Mouse (Mus musculus) kidney, embryonic 15.5 days (tissue): Measurements from ENCODE around the gene Mllt11. TPM values are rescaled to one million over a fixed set of nuclear protein-coding genes. Genes with fewer than 3 reads are reported as not detected.

Source experiments
- ATAC-seq: fragments of 200-750 bp; cut with Nextera tagmentation; replicated peaks from 2 replicates; pipeline ENCODE4 v1.8.0; 2017; ENCODE audit warnings: moderate TSS enrichment; ENCODE audit not compliant: low FRiP score
- H3K27ac ChIP-seq: fragments of 300-500 bp; sonication (generic); 2 replicates; pipeline ENCODE4 v1.5.1; 2015; ENCODE audit warnings: mild to moderate bottlenecking, inconsistent platforms
- H3K27me3 ChIP-seq: fragments of 300-500 bp; sonication (generic); 2 replicates; pipeline ENCODE4 v1.6.1; 2015; ENCODE audit warnings: inconsistent platforms
- H3K36me3 ChIP-seq: fragments of 300-500 bp; sonication (generic); 2 replicates; pipeline ENCODE4 v1.6.1; 2015; ENCODE audit warnings: inconsistent platforms
- H3K4me1 ChIP-seq: fragments of 300-500 bp; sonication (generic); 2 replicates; pipeline ENCODE4 v1.6.1; 2015; ENCODE audit warnings: inconsistent platforms
- H3K4me2 ChIP-seq: fragments of 300-500 bp; sonication (generic); 2 replicates; pipeline ENCODE4 v1.6.1; 2015; ENCODE audit warnings: moderate library complexity, mild to moderate bottlenecking, inconsistent platforms
- H3K4me3 ChIP-seq: fragments of 300-500 bp; sonication (generic); replicated peaks from 2 replicates; pipeline ENCODE4 v1.5.1; 2015; ENCODE audit warnings: mild to moderate bottlenecking, inconsistent platforms
- H3K9ac ChIP-seq: fragments of 300-500 bp; sonication (generic); 2 replicates; pipeline ENCODE4 v1.6.1; 2015; ENCODE audit warnings: mild to moderate bottlenecking, inconsistent platforms
- H3K9me3 ChIP-seq: fragments of 300-500 bp; sonication (generic); replicated peaks from 2 replicates; pipeline ENCODE4 v1.6.1; 2016; ENCODE audit warnings: inconsistent platforms
- WGBS: fragments of 180-500 bp; shearing (Covaris S2); methylation state at CpG from one replicate; pipeline ENCODE4 v1.1.7; 2015; ENCODE audit warnings: mixed read lengths; 5-methylcytosine and 5-hydroxymethylcytosine counted together
- polyA plus RNA-seq: library from polyadenylated mRNA; unstranded; fragments of >200 nt; fragmentation: Nextera tagmentation; extraction: Ambion mirVana; gene quantifications from 2 replicates; pipeline ENCODE4 v1.2.1, GENCODE M21; 2015

The Mllt11 gene
- polyA plus RNA-seq, 1 experiment from 2014 or later: 16.0 TPM

DNA sequence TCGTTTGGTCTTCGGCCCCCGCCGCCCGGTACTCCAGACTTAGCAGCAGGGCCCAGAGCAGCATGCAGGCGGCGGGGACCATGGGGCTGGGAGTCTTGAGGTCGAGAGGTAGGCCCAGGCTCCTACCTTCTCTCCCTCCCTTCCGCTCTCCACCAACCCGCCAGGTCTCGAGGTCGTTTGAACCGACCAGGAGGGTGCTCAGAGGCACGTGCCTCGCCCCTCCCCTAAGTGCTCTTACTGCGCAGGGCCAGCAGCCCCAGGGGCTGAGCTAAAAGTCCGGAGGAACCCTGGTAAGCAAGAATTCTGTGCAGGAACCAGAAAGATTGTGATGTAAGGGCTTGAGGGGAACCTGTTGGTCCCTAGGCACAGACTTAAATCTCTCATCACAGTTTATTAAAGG is 8.9 kb upstream of the Mllt11 start:
- H3K9ac ChIP-seq: 0 out of 2 replicates have a peak overlapping the region, but pooled peaks have one; percentile 25

DNA sequence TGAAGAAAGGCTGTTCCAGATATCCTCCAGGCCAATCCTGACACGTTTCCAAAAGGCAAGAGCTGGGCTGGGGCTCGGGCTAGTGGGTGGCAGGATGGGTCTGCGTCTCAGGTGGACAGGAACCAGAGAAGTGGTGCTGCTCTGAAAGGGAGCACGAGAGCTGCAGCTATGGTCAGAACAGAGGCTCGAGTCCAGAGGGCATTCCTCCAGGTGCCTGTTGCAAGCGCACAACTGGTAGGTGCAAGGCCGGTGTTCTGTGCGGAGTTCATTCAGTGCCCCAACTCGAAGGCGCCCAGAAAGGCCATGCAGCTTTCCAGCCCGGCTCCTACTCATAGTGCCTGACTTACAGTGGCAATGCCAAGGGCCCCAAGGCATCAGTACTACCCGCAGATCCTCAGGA is 8.0 kb upstream of the Mllt11 start:
- H3K27me3 ChIP-seq: no peaks in the 10 kb centered on the region
- ATAC-seq: no peak
- 84% methylated on average over 12 of the region's 12 CpGs for WGBS
- H3K9ac ChIP-seq: no peak overlapping the region
- H3K27ac ChIP-seq: no peak overlapping the region
- H3K4me1 ChIP-seq: peaks cover 18% of the 10 kb centered on the region
- H3K4me3 ChIP-seq: no peak overlapping the region
- no peaks in the 10 kb centered on the region for H3K9me3 ChIP-seq
- H3K4me2 ChIP-seq: no peak overlapping the region
- peaks cover 36% of the 10 kb centered on the region for H3K36me3 ChIP-seq

More for the DNA sequence above, 8.9 kb upstream of the Mllt11 start:
- Histone ChIP-seq H3K4me3 (0 out of 2 replicates have a peak overlapping the region, but pooled peaks have one; percentile 4), H3K27me3 (no peaks in the 10 kb centered on the region), H3K27ac (no peak overlapping the region), H3K9me3 (no peaks in the 10 kb centered on the region), H3K4me1 (peaks cover 12% of the 10 kb centered on the region; the same call in 1 of the 2 replicates), H3K36me3 (peaks cover 34% of the 10 kb centered on the region), H3K4me2 (peak overlapping the region; percentile 41)
- peak; percentile 59; the same call in 1 of the 2 replicates for ATAC-seq
- WGBS: 29% methylated on average over 15 of the region's 17 CpGs

DNA sequence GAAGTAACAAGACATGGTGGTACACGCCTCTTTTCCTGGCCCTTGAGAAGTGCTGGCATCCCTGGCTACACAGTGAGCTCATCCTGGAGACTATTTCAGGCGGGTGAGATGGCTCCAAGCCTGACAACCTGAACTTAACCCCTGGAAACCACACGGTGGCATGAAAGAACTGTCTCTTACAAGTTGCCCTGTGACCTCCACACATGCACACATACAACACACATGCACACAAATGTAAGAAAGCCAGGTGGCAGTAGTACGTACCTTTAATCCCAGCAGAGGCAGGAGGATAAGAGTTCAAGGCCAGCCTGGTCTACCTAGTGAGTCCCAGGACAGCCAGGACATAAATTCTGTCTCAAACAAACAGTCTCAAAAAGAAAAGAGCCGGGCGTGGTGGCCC is 7.1 kb upstream of the Mllt11 start:
- 87% methylated on average over 6 of the region's 6 CpGs for WGBS
- Histone ChIP-seq H3K9me3 (no peaks in the 10 kb centered on the region), H3K9ac (no peak overlapping the region), H3K4me3 (no peak overlapping the region), H3K27ac (no peak overlapping the region), H3K36me3 (peaks cover 46% of the 10 kb centered on the region), H3K4me2 (no peak overlapping the region), H3K27me3 (no peaks in the 10 kb centered on the region), H3K4me1 (peaks cover 20% of the 10 kb centered on the region)
- no peak for ATAC-seq

DNA sequence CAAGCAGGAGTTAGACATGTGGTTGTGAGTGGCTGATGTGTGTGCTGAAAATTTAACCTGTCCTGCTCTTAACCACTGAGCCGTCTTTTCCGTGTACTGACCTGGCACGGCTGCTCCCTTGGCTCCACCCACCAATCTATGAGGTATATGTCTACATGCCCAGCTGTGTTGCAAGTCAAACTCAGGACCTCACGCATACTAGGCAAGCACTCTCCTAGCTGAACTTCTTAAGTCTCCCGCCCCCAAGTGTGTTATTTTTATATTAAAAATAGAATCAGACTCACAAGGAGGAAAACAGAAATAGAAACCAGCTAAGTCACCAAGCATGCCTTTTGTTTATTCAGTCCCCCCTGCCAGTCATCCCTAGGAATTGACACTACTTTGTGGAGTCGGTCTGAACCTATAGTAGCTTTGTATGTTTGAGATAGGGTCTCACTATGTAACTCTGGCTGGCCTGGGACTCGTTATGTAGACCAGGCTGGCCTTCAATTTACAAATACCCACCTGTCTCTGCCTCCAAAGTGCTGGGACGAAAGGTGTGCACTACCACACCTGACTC is 5.6 kb upstream of the Mllt11 start:
- Histone ChIP-seq H3K4me2 (no peak overlapping the region), H3K9me3 (no peaks in the 10 kb centered on the region), H3K4me1 (peaks cover 28% of the 10 kb centered on the region), H3K27ac (no peak overlapping the region), H3K9ac (no peak overlapping the region), H3K4me3 (no peak overlapping the region), H3K36me3 (peaks cover 60% of the 10 kb centered on the region), H3K27me3 (no peaks in the 10 kb centered on the region)
- ATAC-seq: no peak
- 86% methylated on average over 8 of the region's 8 CpGs for WGBS

DNA sequence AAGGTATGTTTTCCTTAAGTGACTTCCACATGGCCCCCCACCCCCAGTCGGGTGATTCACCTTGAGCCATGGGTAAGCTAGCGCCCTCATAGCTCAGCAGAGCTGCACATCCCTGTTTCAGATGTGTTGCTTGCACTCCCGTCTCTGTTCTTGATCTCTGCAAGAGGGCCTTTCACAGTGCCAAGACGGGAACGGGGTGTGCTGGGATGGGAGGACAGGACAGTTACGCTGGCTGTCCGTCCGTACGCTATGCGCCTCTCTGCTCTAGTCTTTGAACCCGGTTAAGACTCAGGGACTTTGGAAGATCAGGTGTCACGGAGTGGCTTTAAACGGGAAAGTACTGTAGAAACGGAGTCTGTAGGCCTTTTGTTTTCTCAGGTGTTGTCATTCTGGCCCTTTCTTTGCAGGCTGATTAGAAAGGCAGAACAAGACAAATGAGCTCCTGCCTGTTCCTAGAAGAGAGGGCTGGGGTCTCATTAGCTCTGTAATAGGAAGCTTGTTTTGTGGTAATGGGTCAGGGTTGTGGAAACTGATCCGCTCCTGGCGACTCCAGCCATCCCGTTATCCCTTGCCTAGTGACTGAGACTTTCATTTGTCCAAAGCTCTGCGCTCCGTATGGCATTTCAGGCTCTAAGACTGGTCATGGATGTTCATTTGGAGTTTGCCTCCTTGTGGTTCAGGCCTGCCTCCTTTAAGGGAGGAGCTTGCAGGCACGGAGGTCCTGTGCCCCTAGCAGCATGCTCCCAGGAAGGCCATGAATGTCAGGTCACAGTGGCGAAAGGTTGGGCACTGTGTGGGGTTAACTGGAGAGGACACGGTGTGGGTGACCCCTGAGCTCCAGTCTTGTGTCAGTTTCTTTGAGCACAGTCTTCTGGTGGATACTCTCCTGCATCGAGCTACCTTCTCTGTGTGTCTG is 3.7 kb upstream of the Mllt11 start:
- H3K27me3 ChIP-seq: no peaks in the 10 kb centered on the region
- peaks cover 41% of the 10 kb centered on the region for H3K4me1 ChIP-seq
- H3K9me3 ChIP-seq: no peaks in the 10 kb centered on the region
- no peak overlapping the region for H3K4me2 ChIP-seq
- ATAC-seq: peak; percentile 37
- H3K9ac ChIP-seq: no peak overlapping the region
- H3K4me3 ChIP-seq: no peak overlapping the region
- H3K27ac ChIP-seq: peak overlapping the region; percentile 54
- 53% methylated on average over 23 of the region's 23 CpGs for WGBS
- peaks cover 75% of the 10 kb centered on the region for H3K36me3 ChIP-seq

DNA sequence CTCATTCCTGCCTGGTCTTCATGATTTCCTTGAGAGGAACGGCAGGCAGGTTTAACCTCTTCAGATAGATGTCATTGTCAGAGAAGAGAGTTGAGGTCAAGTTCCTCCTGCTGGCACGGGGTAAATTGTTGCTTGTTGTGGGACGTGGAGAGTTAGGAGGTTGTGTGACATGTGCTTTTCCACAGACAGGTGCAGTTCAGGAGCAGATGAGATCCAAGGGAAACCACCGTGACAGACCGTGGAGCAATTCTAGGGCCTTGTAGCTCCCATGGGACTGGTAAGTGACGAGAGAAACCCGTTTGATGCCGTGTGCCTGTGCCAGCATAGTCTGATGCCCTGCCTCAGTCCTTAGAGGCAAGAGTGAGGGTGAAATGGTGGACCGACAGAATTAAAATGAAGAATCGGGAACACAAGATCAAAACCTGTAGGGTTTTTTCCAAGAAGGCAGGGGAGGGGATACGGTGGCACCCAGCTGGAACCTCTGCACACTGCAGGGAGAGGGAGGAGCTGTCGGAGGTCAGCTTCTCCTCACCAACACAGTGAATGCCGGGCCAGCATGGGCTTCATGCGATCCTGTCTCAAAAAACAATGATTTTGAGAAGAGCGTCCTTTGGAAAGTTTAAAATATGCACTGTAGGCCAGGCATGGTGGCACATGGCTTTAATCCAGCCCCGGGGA is 1.5 kb upstream of the Mllt11 start:
- H3K36me3 ChIP-seq: peaks cover 74% of the 10 kb centered on the region
- H3K4me2 ChIP-seq: no peak overlapping the region
- ATAC-seq: no peak
- WGBS: 80% methylated on average over 16 of the region's 16 CpGs
- no peaks in the 10 kb centered on the region for H3K27me3 ChIP-seq
- H3K4me3 ChIP-seq: no peak overlapping the region
- no peaks in the 10 kb centered on the region for H3K9me3 ChIP-seq
- peaks cover 47% of the 10 kb centered on the region for H3K4me1 ChIP-seq
- H3K9ac ChIP-seq: no peak overlapping the region
- H3K27ac ChIP-seq: peak overlapping the region; percentile 94

DNA sequence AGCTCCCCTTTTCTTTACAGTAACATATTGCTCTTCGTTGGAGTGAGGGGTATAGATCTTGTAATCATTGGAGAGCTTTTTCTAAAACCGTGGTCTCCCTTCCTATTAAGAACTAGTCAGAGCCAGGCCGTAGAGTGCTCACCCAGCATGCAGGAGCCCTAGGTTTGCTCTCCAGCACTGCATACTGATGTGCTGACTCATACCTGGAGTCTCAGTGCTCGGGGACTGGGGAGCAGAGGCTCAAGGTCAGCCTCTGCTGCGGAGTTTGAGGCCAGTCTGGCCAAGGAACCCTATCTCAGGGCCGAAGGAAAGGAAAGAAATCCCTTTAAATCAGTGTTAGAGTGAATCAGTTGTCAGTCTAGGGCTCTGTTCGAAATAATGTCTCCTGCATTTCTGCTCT is 800 bp upstream of the Mllt11 start:
- Histone ChIP-seq H3K4me3 (no peak overlapping the region), H3K27ac (peak overlapping the region; percentile 94; the same call in 1 of the 2 replicates), H3K9me3 (no peaks in the 10 kb centered on the region), H3K36me3 (peaks cover 67% of the 10 kb centered on the region), H3K9ac (no peak overlapping the region), H3K4me1 (peaks cover 47% of the 10 kb centered on the region), H3K27me3 (no peaks in the 10 kb centered on the region), H3K4me2 (no peak overlapping the region)
- ATAC-seq: no peak
- 78% methylated on average over 7 of the region's 7 CpGs for WGBS

DNA sequence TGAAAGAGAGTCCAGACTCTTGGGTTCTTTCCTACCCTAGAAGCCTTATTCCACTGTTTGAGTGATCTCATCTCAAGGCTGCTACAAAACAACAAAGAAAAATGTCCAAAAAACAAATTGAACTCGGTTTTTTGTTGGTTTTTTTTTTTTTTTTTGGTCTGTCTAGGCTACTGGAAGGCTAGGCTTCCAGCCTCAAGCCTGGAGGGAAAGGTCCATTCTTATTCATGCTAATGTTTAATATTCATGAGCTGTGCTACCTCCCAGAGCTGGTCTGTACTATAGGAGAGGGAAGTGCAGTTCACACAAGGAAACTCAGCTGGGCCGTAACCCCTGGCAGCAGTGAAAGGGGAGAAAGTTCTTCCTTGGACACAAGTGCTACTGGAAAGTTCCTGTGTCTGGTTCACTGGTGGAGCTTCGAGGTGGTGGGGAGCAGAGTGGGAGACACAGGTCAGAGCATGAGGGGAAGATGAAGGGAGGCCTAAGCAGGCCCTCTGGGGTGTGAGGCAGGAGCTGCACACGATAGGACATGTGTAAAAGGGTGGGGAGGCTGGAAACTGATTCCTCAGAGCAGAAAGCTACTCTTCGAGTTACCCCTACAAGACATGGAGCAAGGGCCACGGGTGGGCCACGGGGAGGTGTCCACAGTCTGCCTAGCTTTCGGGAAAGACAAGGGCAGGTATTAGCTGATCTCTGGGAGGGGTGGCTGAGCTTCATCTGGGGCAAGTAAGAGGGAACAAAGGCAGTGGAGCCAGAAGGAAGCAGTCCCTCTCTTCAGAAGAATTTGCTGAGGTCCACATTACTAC is 1.3 kb downstream of the Mllt11 start:
- H3K4me3 ChIP-seq: peak overlapping the region; percentile 74
- peaks cover 50% of the 10 kb centered on the region for H3K36me3 ChIP-seq
- H3K27ac ChIP-seq: peak overlapping the region; percentile 94
- peak overlapping the region; percentile 90 for H3K9ac ChIP-seq
- 41% methylated on average over 8 of the region's 8 CpGs for WGBS
- peaks cover 63% of the 10 kb centered on the region for H3K4me1 ChIP-seq
- H3K27me3 ChIP-seq: no peaks in the 10 kb centered on the region
- H3K9me3 ChIP-seq: no peaks in the 10 kb centered on the region
- no peak for ATAC-seq
- peak overlapping the region; percentile 64 for H3K4me2 ChIP-seq

DNA sequence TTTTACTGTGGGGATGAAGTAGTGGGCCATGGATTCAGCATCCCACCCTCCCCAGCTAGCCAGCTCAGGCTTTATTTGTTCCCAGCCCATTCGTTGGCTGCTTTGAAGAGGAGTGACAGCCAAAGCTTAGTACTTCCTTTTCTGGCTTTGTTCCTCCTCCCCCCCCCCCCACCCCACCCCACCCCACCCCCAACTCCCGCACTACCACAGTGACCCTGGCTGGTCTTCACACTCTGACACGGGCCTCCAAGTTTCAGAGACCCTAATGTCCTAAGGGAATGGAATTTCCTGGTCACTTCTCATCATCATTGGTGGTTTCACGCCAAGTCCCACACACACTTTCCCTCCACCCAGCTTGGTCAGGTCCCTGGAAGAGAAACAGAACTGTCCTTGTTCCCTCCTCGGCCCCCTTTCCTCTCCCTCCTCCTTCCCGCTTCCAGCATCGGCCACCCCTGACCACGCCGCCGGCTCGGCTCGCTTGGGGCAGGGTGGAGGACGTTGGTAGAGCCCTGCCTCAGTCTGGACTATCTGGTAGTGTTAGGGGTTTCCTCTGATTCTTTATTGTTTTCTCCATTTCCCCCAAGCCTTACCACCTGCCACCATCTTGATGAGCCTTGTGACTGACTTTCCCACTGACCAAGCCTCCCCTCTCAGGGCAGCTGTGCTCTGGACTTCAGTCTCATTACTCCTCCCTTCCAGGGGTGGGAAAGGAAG is 2.0 kb downstream of the Mllt11 start:
- 2% methylated on average over 13 of the region's 13 CpGs for WGBS
- peaks cover 59% of the 10 kb centered on the region for H3K4me1 ChIP-seq
- peak overlapping the region; percentile 90 for H3K9ac ChIP-seq
- peak overlapping the region; percentile 74 for H3K4me3 ChIP-seq
- H3K9me3 ChIP-seq: no peaks in the 10 kb centered on the region
- peak; percentile 12 for ATAC-seq
- peaks cover 50% of the 10 kb centered on the region for H3K36me3 ChIP-seq
- no peaks in the 10 kb centered on the region for H3K27me3 ChIP-seq
- peak overlapping the region; percentile 64 for H3K4me2 ChIP-seq
- H3K27ac ChIP-seq: peak overlapping the region; percentile 94

DNA sequence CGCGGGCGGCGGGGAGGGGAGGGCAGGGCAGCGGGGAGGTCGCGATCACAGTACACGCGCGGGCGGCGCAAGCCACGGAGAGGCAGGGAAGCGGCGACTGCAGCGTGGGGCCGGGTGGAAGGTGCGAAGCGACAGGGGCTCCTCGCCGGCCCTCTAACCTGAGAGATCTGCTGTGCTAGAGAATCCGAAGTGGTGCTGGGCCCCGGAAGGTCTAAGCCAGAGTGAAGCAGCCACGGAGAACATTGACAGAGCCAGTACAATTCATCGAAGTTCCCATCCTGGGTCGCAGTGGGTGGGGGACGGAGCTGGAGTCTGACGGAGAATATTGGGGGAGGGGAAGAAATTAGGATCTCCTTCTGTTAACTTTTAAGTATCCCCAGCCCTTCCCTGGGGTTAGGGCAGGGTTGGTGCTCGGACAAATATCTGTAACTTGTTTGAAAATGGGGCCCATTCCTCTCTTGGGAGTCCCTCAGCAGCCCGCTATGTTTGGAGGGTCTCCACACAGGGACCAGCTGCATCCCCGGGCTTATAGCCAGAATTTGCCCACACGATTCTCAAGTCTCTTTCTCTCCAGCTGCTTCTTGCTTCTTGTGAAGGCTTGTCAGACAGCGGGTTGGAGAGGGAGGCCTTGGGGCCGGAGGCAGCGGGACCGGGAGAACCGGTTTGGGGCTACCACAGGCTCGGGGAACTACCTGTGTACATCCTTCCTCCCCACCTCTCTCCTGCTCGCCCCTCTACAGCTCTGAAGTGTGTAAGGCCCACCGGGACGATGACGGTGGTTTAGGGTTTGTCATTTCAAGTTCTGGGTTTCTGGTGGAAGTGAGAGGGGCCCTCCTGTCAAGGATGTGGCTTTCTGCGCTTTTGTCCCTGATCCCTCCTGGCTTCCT is 2.8 kb downstream of the Mllt11 start:
- H3K4me3 ChIP-seq: peak overlapping the region; percentile 74
- WGBS: under 1% methylated on average over 43 of the region's 43 CpGs
- H3K4me1 ChIP-seq: peaks cover 61% of the 10 kb centered on the region
- H3K27me3 ChIP-seq: no peaks in the 10 kb centered on the region
- peak overlapping the region; percentile 64 for H3K4me2 ChIP-seq
- H3K9ac ChIP-seq: peak overlapping the region; percentile 90
- no peak; the same call in none of the 2 replicates for ATAC-seq
- H3K9me3 ChIP-seq: no peaks in the 10 kb centered on the region
- peak overlapping the region; percentile 94 for H3K27ac ChIP-seq
- peaks cover 49% of the 10 kb centered on the region for H3K36me3 ChIP-seq
